Mouse (Mus musculus) mature B cell (primary cell): ENCODE results near the gene Rpl14.

Source experiments
- in situ Hi-C: fragments of 300-500 bp; cut with MboI; formaldehyde crosslinking; loops from 2 replicates; pipeline ENCODE4 v1.14.3; 2019

Gene Rpl14

DNA sequence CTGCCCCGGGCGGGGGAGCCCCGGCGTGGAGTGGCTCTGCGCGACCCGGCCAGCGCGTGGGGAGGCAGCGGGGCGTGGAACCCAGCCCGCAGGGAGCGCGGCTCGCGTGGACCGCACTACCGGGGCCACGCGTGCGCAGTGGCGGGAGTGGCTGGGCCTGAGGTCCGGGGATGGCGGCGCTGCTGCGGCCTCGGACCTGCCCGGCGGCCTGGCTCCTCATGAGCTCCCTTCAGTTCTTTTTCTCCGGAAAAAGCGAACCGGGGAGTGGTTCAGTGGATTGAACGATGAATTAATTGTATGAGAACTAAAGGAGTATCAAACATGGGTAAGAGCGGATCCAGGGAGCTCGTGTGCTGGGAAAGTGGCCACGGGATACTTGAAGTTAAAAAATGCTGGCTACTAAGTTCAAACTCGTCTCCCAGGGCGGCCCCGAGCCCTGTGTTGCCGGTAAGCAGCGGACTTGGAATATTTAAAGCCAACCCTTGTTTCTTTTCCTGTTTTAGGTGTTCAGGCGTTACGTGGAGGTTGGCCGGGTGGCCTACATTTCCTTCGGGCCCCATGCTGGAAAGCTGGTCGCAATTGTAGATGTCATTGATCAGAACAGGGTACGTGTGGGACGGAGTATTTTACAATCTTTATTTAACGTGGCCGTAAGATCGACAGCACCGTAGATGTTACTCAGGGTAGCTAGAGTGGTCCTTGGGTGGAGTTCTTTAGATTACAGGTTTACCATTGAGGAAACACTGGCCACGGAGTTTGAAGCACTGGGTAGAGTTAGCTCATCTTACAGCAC is 545 bp downstream of the Rpl14 start:
- in situ Hi-C loops = no loop called here

DNA sequence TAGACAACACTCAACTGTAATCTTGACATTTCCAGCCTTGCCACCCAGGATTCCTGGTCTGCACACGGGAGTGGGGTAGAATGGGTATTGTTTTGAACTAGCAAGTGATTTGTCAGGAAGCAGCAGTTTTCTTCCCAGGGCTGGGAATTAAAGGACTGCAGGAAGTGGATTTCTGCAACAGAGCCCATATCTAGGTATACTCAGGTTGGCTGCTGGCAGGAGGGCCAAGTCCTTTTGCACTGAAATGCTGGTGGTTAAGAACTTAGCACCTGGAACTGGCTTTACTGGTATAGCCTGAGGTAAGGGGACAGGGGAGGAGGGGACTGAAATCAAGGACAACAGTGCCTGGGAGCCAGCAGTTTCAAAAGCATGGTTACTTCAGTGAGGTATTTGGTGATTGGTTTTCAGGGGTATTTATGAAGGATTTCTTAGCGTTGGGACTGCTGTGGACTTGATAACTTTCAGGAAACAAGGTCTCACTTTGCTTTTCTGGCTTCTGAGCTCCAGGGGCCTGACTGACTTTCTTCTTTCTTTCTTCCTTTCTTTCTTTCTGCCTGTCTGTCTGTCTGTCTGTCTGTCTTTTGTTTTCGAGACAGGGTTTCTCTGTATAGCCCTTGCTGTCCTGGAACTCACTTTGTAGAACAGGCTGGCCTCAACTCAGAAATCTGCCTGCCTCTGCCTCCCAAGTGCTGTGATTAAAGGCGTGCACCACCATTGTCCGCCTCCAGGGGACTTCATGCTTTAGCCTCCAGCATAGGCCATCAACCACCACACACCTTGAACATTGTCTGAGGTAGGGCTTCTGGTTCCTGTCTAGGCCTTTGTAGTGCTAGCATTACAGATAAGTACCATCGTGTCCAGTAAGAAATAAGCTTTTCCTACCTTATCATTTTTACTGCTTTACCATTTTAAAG is 4.8 kb downstream of the Rpl14 start:
- in situ Hi-C loops = loop anchor here (25.0 kb wide), 1 partner anchor 361 kb away; the partner anchor contains the start of gene Ctnnb1

GRCm38 (mm10) chr9:120576662-120577013 is 5.4 kb downstream of the Rpl14 start:
- in situ Hi-C loops = loop anchor here (25.0 kb wide), 1 partner anchor 361 kb away; the partner anchor contains the start of gene Ctnnb1

DNA sequence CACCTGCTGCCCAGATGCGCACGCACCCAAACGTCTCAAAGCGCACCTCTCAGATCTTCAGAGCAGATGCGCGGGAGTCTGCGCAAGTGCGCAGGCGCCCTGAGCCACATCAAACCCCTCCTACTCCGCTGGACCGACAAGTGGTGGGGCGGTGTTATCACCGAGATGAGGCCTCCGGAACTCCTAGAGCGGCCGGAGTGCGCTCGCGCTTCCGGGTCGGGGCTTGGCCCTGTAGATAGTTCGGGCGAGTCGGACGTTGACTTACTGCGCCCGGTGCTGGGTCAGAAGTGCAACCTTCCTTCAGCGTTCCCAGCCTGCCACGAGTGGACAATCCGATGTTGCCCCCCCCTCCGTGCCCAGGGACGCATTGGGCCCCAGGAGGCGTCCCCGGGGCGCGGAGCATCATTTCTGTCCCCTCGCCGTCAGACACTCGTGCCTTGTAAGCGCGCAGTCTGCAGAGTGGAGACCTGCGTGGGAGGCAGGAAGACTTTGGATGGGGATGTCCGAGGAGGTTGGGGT is 5.9 kb downstream of the Rpl14 start:
- in situ Hi-C loops = loop anchor here (25.0 kb wide), 1 partner anchor 360 kb away; the partner anchor contains the start of gene Ctnnb1

- in situ Hi-C loops = loop anchor here (25.0 kb wide), 1 partner anchor 359 kb away; the partner anchor contains the start of gene Ctnnb1
Measured at GRCm38 (mm10) chr9:120577706-120578405, 6.6 kb downstream of the Rpl14 start.

GRCm38 (mm10) chr9:120578701-120579100 is 7.5 kb downstream of the Rpl14 start:
- in situ Hi-C loops = loop anchor here (25.0 kb wide), 1 partner anchor 359 kb away; the partner anchor contains the start of gene Ctnnb1

DNA sequence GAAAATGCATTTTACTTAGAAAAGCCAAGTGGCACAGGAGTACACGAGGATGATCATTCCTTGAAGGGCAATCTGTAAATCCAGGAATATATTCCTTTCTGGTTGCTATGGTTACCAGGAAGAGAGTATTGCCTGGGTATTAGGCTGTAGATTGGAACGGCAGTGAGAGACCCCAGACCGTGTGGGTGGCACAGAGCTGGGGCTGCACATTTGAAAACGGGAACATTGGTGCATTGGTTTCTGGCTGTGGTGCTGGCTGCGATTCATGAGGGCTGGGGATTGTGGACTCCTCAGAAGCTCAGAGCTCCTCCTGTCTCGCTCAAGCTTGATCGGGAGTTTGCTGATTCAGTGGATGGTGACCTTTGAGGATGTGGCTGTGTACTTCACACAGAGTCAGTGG is 8.6 kb downstream of the Rpl14 start:
- in situ Hi-C loops = loop anchor here (10.0 to 25.0 kb wide), 2 partner anchors 75 to 357 kb away; partner anchors contain the start of gene Ctnnb1

- in situ Hi-C loops = loop anchor here (10.0 to 25.0 kb wide), 2 partner anchors 77 to 355 kb away; partner anchors contain the start of gene Ctnnb1
Measured at GRCm38 (mm10) chr9:120581941-120582618, 10.8 kb downstream of the Rpl14 start.

DNA sequence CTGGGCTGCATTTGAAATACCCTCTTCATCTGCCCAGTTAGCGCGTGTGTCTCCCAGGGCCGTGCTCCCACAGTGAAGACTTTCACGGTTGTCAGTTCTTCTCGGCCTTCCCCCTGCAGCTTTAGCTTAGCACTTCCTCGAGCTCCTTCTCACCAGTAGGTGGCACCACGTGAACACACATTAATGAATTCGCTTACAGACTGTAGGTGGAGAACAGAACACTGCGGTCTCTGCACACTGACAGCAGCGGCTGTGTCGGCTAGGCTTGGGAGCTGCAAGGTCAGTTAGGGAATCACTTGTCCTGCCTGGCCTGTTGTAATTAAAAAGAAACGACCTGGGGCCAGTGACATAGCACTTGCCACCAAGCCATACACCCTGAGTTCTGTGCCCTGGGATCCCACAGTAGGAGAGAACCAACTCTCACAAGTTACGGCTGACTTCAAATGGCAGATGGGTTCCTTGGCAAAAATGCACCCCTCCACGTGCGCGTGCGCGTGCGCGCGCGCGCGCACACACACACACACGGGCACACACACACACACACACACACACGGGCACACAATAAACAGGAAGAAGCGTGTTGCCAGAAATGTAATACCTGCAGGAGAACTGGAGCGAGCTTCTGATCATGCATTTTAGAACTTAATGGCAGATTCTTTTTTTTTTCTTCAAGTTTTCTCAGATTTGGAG is 11.5 kb downstream of the Rpl14 start:
- in situ Hi-C loops = loop anchor here (10.0 to 25.0 kb wide), 2 partner anchors 78 to 355 kb away; partner anchors contain the start of gene Ctnnb1

DNA sequence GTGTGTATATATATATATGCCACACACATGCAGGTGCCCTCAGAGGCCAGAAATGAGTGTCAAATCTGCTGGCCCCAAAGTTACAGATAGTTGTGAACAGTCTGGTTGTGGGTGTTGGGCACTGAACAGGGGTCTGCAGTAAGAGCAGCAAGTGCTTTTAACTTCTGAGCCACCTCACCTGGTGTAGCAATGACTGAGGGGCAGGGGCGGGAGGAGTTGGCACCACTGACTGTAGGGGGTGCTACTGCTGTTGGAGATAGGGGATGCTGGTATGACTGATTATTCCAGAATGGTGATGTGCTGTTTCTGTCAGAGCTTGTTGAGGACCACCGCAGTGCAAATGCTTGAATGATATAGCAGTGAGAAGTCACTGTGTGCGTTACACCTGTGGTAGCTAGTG is 12.1 kb downstream of the Rpl14 start:
- in situ Hi-C loops = loop anchor here (10.0 to 25.0 kb wide), 2 partner anchors 79 to 354 kb away; partner anchors contain the start of gene Ctnnb1

DNA sequence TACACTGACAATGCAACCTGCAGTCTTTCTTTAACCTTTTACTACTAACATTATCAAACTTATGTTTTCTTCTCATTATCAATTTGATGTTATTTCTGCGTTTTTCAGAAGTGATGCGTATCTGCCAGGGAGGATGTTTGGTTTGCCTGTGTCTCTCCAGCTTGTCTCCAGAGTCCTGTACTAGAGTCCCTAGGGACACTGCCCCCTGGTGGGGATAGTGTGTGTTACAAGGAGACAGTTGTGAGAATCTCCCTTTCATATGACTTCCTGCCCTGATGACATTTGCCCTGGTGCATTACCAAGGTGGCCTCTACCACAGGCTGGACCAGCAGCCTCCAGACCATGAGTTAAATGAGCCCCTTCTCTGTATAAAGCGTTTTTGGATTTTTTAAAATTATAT is 15.3 kb downstream of the Rpl14 start:
- in situ Hi-C loops = loop anchor here (10.0 to 25.0 kb wide), 2 partner anchors 82 to 351 kb away; partner anchors contain the start of gene Ctnnb1

DNA sequence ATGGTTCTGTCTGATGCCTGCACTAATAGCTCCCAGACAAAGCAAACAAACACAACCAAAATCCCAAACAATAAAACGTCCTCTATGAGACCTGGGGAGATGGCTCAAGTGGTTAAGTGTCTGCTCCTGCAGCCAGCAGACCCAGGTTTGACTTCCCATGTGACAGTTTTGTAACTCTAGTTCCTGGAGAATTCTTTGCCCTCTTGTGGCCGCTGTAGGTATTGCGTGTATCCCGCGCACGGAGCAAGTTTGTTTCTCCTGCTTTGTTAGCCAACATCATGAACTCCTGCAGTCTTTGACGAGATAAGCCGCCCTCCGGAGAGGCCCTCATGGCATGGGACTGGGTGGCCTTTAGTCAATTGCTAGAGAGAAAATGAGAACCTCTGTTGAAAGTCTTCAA is 20.2 kb downstream of the Rpl14 start:
- in situ Hi-C loops = loop anchor here (25.0 kb wide), 1 partner anchor 346 kb away; the partner anchor contains the start of gene Ctnnb1

DNA sequence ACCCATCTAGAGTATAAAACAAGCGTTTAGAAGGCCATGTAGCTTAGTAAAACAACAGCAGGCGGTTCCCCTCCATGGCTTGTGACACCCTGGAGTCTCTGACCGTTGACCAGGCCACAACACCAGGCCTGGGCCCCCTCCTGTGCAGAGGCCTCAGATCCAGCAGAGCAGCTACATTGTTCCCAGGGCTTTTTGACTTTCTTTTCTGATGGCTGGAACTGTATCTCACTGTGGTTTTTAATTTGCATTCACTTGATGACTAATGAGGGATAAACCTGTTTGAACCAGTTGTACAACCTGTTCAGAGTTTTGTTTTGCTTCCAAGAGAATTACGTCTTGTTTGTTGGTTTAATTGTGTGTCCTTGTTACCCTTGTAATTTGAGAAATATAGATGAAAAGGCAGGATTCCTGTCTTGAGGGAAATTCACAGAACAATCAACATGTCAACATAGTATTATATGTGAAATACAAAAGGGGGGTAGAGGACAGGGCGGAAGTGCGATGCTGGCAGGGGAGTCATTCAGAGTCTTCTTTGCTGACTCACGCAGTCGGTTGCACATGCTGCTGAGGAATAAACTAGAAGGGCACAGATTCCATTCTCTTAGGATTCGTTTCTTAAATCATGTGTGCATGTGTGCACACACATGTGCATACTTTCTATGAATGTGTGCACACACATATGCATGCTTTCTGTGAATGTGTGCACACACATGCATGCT is 22.3 kb downstream of the Rpl14 start:
- in situ Hi-C loops = loop anchor here (25.0 kb wide), 1 partner anchor 344 kb away; the partner anchor contains the start of gene Ctnnb1

GRCm38 (mm10) chr9:120594839-120595238 is 23.6 kb downstream of the Rpl14 start:
- in situ Hi-C loops = loop anchor here (25.0 kb wide), 1 partner anchor 342 kb away; the partner anchor contains the start of gene Ctnnb1

DNA sequence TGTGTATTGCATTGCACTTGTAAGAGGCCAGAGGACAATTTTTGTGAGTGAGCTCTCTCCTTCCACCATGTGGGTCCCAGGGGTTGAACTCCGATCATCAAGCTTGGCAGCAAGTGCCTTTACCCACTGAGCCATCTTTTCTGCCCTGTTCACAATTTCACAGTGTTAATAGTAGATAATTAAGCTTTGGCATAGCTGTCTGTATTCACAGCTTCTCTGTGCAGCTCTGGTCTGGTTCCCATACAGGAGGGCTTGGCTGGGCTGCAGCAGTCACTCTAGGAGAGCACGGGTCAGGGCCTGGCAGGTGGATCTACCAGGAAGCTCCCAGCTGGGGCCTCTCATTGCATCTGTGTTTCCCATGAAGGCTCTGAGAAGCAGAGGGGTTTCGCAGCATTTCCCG is 24.1 kb downstream of the Rpl14 start:
- in situ Hi-C loops = loop anchor here (25.0 kb wide), 1 partner anchor 342 kb away; the partner anchor contains the start of gene Ctnnb1

DNA sequence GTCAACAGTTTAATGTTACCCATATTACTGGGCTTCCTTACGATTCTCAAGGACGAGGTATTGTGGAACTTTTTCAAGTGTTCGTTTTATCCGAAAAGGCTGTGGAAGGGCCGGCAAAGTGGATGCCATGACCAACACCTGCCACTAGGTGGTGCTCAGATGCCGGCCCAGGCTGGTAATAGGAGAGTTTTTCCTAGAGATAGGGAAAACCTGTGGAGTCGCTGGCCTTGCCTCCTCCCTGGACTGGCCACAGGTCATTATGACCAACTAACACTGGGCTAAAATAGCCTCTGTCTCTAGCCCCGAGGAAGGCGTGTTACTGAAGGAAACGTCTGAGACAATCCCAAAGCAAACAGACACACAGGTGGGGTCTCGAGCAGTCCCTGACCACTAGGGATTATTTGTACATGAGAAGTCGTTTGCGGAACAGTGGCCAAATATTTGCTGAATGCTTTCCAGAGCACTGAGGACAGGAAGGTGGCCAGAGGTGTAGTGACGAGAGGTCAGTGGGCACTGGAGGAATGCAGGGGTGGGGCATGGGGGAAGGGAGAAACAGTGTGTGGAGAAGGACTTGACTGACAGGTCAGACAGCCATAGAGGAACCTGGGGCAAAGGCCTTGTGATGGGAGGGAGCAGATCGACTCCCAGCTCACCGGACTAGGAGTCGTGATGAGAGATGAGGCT is 30.4 kb downstream of the Rpl14 start:
- in situ Hi-C loops = no loop called here

- in situ Hi-C loops = no loop called here
Measured at GRCm38 (mm10) chr9:120602172-120602838, 31.1 kb downstream of the Rpl14 start.
